Mouse (Mus musculus) heart, postnatal 0 days (tissue): ENCODE data around the gene Yjefn3. TPM values are rescaled to one million over a fixed set of nuclear protein-coding genes. Genes with fewer than 3 reads are reported as not detected.

Experiments used
- ATAC-seq: fragments of 200-750 bp; cut with Nextera tagmentation; 2 replicates; pipeline ENCODE4 v1.8.0; 2017; ENCODE audit warnings: low read depth, moderate number of reproducible peaks, moderate library complexity; ENCODE audit not compliant: insufficient read depth
- DNase-seq: peaks from one replicate; pipeline ENCODE4 v3.0.0-alpha.2; 2016; ENCODE audit warnings: low spot score
- H3K27ac ChIP-seq: fragments of 300-500 bp; sonication (generic); 2 replicates; pipeline ENCODE4 v1.5.1; 2014; ENCODE audit warnings: low read depth, mild to moderate bottlenecking
- H3K27me3 ChIP-seq: fragments of 300-500 bp; sonication (generic); 2 replicates; pipeline ENCODE4 v1.6.1; 2014; ENCODE audit warnings: low read length, mixed read lengths; ENCODE audit not compliant: control insufficient read depth, insufficient read depth
- H3K36me3 ChIP-seq: fragments of 300-500 bp; sonication (generic); replicated peaks from 2 replicates; pipeline ENCODE4 v1.6.1; 2014; ENCODE audit warnings: low read length, mixed read lengths; ENCODE audit not compliant: control insufficient read depth, insufficient read depth
- H3K4me1 ChIP-seq: fragments of 300-500 bp; sonication (generic); 2 replicates; pipeline ENCODE4 v1.6.1; 2014; ENCODE audit warnings: antibody characterized with exemption; ENCODE audit not compliant: control insufficient read depth, insufficient read depth
- H3K4me2 ChIP-seq: fragments of 300-500 bp; sonication (generic); 2 replicates; pipeline ENCODE4 v1.6.1; 2014; ENCODE audit warnings: low read depth, mild to moderate bottlenecking, low read length, moderate library complexity
- H3K4me3 ChIP-seq: fragments of 300-500 bp; sonication (generic); 2 replicates; pipeline ENCODE4 v1.5.1; 2014; ENCODE audit warnings: low read depth, low read length
- H3K9ac ChIP-seq: fragments of 300-500 bp; sonication (generic); replicated peaks from 2 replicates; pipeline ENCODE4 v1.6.1; 2014; ENCODE audit warnings: low read depth, low read length, mixed read lengths
- H3K9me3 ChIP-seq: fragments of 300-500 bp; sonication (generic); replicated peaks from 2 replicates; pipeline ENCODE4 v1.6.1; 2016; ENCODE audit warnings: low read length; ENCODE audit not compliant: control insufficient read depth
- CTCF ChIP-seq: IDR thresholded peaks from 2 replicates; pipeline ENCODE4 v1.5.1; 2016; ENCODE audit warnings: antibody characterized with exemption, control low read depth, low read depth
- EP300 ChIP-seq: IDR thresholded peaks from 2 replicates; pipeline ENCODE4 v1.6.1; 2016; ENCODE audit warnings: antibody characterized with exemption, low read depth
- WGBS: fragments of 180-500 bp; shearing (Covaris S2); extraction: QIAGEN DNeasy Blood & Tissue Kit; methylation state at CpG from one replicate; pipeline ENCODE4 v1.1.7; 2014; 5-methylcytosine and 5-hydroxymethylcytosine counted together
- polyA plus RNA-seq: library from polyadenylated mRNA; unstranded; fragments of >200 nt; fragmentation: Nextera tagmentation; extraction: Ambion mirVana; gene quantifications from 2 replicates; pipeline ENCODE4 v1.2.1, GENCODE M21; 2015
- total RNA-seq: library from RNA; depleted of rRNA; stranded (reverse); fragments of >200 nt; gene quantifications from 2 replicates; pipeline ENCODE4 v1.2.3, GENCODE M21; 2014; ENCODE audit warnings: low replicate concordance; rRNA removed

Yjefn3 gene
- total and polyA plus RNA-seq, 2 experiments from 2014 or later: 1.2 to 13.9 TPM

GRCm38 (mm10) chr8:69847167-69848065 is 55.1 kb downstream of the Yjefn3 start:
- H3K27ac ChIP-seq: no peak overlapping the region
- H3K4me1 ChIP-seq: peaks cover 7% of the 10 kb centered on the region; the same call in 1 of the 2 replicates
- no peaks in the 10 kb centered on the region for H3K9me3 ChIP-seq
- H3K36me3 ChIP-seq: no peaks in the 10 kb centered on the region
- DNase-seq (no peak), ATAC-seq (no peak)
- no peak overlapping the region for H3K4me2 ChIP-seq
- H3K27me3 ChIP-seq: no peaks in the 10 kb centered on the region
- no peak for TF ChIP-seq CTCF
- TF ChIP-seq EP300: no peak
- no peak overlapping the region for H3K4me3 ChIP-seq
- 78% methylated on average over 3 of the region's 3 CpGs for WGBS
- H3K9ac ChIP-seq: no peak overlapping the region

Other genes starting within 250 kb of the Yjefn3 start
- gene Zfp964, start 248.2 kb downstream of the Yjefn3 start, total RNA-seq: 0.27 and 3.7 TPM in 2 replicates
- gene Zfp964, start 248.2 kb downstream of the Yjefn3 start, polyA plus RNA-seq: 0.72 and 0.78 TPM in 2 replicates
- 5.6 and 16.8 TPM in 2 replicates for gene Zfp869, start 192.0 kb downstream of the Yjefn3 start, total RNA-seq
- 11.4 and 12.7 TPM in 2 replicates for gene Zfp869, start 192.0 kb downstream of the Yjefn3 start, polyA plus RNA-seq
- 0.73 and 3.5 TPM in 2 replicates for gene Zfp963, start 152.7 kb downstream of the Yjefn3 start, total RNA-seq
- gene Zfp963, start 152.7 kb downstream of the Yjefn3 start, polyA plus RNA-seq: 2.8 and 3.1 TPM in 2 replicates
- 2.5 TPM in 1 of 2 replicates, not detected in the other for gene Gm20422, start 127.8 kb downstream of the Yjefn3 start, total RNA-seq
- 1.6 and 2.5 TPM in 2 replicates for gene Gm20422, start 127.8 kb downstream of the Yjefn3 start, polyA plus RNA-seq
- gene Atp13a1, start 111.5 kb downstream of the Yjefn3 start, total RNA-seq: 42.4 and 44.0 TPM in 2 replicates
- 13.1 and 13.5 TPM in 2 replicates for gene Atp13a1, start 111.5 kb downstream of the Yjefn3 start, polyA plus RNA-seq
- 14.1 and 20.5 TPM in 2 replicates for gene Zfp866, start 111.5 kb downstream of the Yjefn3 start, total RNA-seq
- 8.0 and 9.2 TPM in 2 replicates for gene Zfp866, start 111.5 kb downstream of the Yjefn3 start, polyA plus RNA-seq
- 14.3 and 21.6 TPM in 2 replicates for gene Gmip, start 94.0 kb downstream of the Yjefn3 start, total RNA-seq
- 3.2 and 3.9 TPM in 2 replicates for gene Gmip, start 94.0 kb downstream of the Yjefn3 start, polyA plus RNA-seq
- gene Lpar2, start 80.3 kb downstream of the Yjefn3 start, total RNA-seq: 0.50 and 1.6 TPM in 2 replicates
- 0.03 and 0.10 TPM in 2 replicates for gene Lpar2, start 80.3 kb downstream of the Yjefn3 start, polyA plus RNA-seq
- 2.2 TPM in 1 of 2 replicates, not detected in the other for gene Pbx4, start 70.2 kb downstream of the Yjefn3 start, total RNA-seq
- 1.5 and 1.9 TPM in 2 replicates for gene Pbx4, start 70.2 kb downstream of the Yjefn3 start, polyA plus RNA-seq
- 0.23 and 0.43 TPM in 2 replicates for gene Cilp2, start 15.0 kb downstream of the Yjefn3 start, total RNA-seq
- 0.36 and 0.49 TPM in 2 replicates for gene Cilp2, start 15.0 kb downstream of the Yjefn3 start, polyA plus RNA-seq
- gene Tssk6, start 528 bp downstream of the Yjefn3 start, total RNA-seq: 0.11 TPM in 1 of 2 replicates, not detected in the other
- gene Tssk6, start 528 bp downstream of the Yjefn3 start, polyA plus RNA-seq: 1.1 and 1.2 TPM in 2 replicates
- 223 and 232 TPM in 2 replicates for gene Ndufa13, start 154 bp downstream of the Yjefn3 start, total RNA-seq
- gene Ndufa13, start 154 bp downstream of the Yjefn3 start, polyA plus RNA-seq: 666 and 702 TPM in 2 replicates
- 26.9 and 58.8 TPM in 2 replicates for gene Gatad2a, start 93.7 kb upstream of the Yjefn3 start, total RNA-seq
- 17.0 and 18.9 TPM in 2 replicates for gene Gatad2a, start 93.7 kb upstream of the Yjefn3 start, polyA plus RNA-seq
- 71.1 and 92.3 TPM in 2 replicates for gene Mau2, start 140.0 kb upstream of the Yjefn3 start, total RNA-seq
- 25.6 and 28.0 TPM in 2 replicates for gene Mau2, start 140.0 kb upstream of the Yjefn3 start, polyA plus RNA-seq
- gene Sugp1, start 140.1 kb upstream of the Yjefn3 start, total RNA-seq: 11.5 TPM in 2 replicates
- 22.6 and 23.0 TPM in 2 replicates for gene Sugp1, start 140.1 kb upstream of the Yjefn3 start, polyA plus RNA-seq
- gene Tm6sf2, start 170.2 kb upstream of the Yjefn3 start, total RNA-seq: 2.1 TPM in 1 of 2 replicates, not detected in the other
- 1.0 and 1.3 TPM in 2 replicates for gene Tm6sf2, start 170.2 kb upstream of the Yjefn3 start, polyA plus RNA-seq
- gene Hapln4, start 180.7 kb upstream of the Yjefn3 start, total RNA-seq: not detected in 2 replicates
- gene Hapln4, start 180.7 kb upstream of the Yjefn3 start, polyA plus RNA-seq: not detected in 2 replicates
- gene Ncan, start 218.2 kb upstream of the Yjefn3 start, total RNA-seq: 0.35 TPM in 1 of 2 replicates, not detected in the other
- gene Ncan, start 218.2 kb upstream of the Yjefn3 start, polyA plus RNA-seq: 0.10 and 0.12 TPM in 2 replicates
- 2.9 and 10.3 TPM in 2 replicates for gene Nr2c2ap, start 228.6 kb upstream of the Yjefn3 start, total RNA-seq
- 29.2 and 32.5 TPM in 2 replicates for gene Nr2c2ap, start 228.6 kb upstream of the Yjefn3 start, polyA plus RNA-seq
- 29.4 and 48.4 TPM in 2 replicates for gene Rfxank, start 236.4 kb upstream of the Yjefn3 start, total RNA-seq
- gene Rfxank, start 236.4 kb upstream of the Yjefn3 start, polyA plus RNA-seq: 22.5 and 23.9 TPM in 2 replicates
- 34.3 and 68.4 TPM in 2 replicates for gene Borcs8, start 236.8 kb upstream of the Yjefn3 start, total RNA-seq
- gene Borcs8, start 236.8 kb upstream of the Yjefn3 start, polyA plus RNA-seq: 32.1 and 34.5 TPM in 2 replicates
- gene Mef2b, start 237.0 kb upstream of the Yjefn3 start, total RNA-seq: not detected in 2 replicates
- gene Mef2b, start 237.0 kb upstream of the Yjefn3 start, polyA plus RNA-seq: 0.20 TPM in 1 of 2 replicates, not detected in the other